Comparison of ENCODE assay signal across 8 mouse cellular contexts in genomic region chr11:69417449-69418384, GRCm38 (mm10). TPM values are rescaled to one million over a fixed set of nuclear protein-coding genes. Genes with fewer than 3 reads are reported as not detected.
A peak's percentile ranks its signal among the peaks of the same experiment; 100 is the strongest.
DNase-seq lines count a peak whose midpoint lies in the region; ATAC-seq and TF ChIP-seq lines count a peak whose summit lies in the region.

No protein-coding gene starts in this region.

- under 1% methylated on average over 39 of the region's 39 CpGs for WGBS in hindbrain, embryonic 16.5 days

- H3K4me1 ChIP-seq in hindbrain, embryonic 16.5 days (ENCODE audit: control insufficient read depth, insufficient read depth, low read depth, low read length): peaks cover 54% of the 10 kb centered on the region

- no peak for TF ChIP-seq CTCF in gastrocnemius, adult 2 months (IDR thresholded peaks at IDR 0.05)

- H3K27ac ChIP-seq in gastrocnemius, adult 2 months: peak overlapping the region; percentile 94
- H3K27ac ChIP-seq in hindbrain, embryonic 16.5 days (ENCODE audit: low read depth, low read length): peak overlapping the region; percentile 98

- intact Hi-C loops in gastrocnemius, adult 2 months (cut with DNase I): loop anchor here (5.0 to 10.0 kb wide), 3 partner anchors 295 to 577 kb away; partner anchors contain the start of genes 9130213A22Rik, Gabarap, Hes7 and Phf23

- peak overlapping the region; percentile 67 for H3K4me2 ChIP-seq in hindbrain, embryonic 16.5 days (ENCODE audit: low read length)

- H3K9ac ChIP-seq in hindbrain, embryonic 16.5 days (ENCODE audit: low read depth, low read length): peak overlapping the region; percentile 64

- ATAC-seq in common myeloid progenitor, adult 5-6 weeks (replicated peaks; ENCODE audit: low read depth, poor library complexity, severe bottlenecking): peak; percentile 36
- ATAC-seq in hindbrain, embryonic 16.5 days: peak; percentile 22

- peak overlapping the region; percentile 86 for H3K4me3 ChIP-seq in gastrocnemius, adult 2 months
- peak overlapping the region; percentile 76 for H3K4me3 ChIP-seq in hindbrain, embryonic 16.5 days (ENCODE audit: low read length)

- no peaks in the 10 kb centered on the region; the same call in 1 of the 2 replicates for H3K36me3 ChIP-seq in hindbrain, embryonic 16.5 days (ENCODE audit: control insufficient read depth, insufficient read depth, low read length)

- no peaks in the 10 kb centered on the region for H3K9me3 ChIP-seq in hindbrain, embryonic 16.5 days (ENCODE audit: control insufficient read depth, low read length)

- H3K27me3 ChIP-seq in hindbrain, embryonic 16.5 days (replicated peaks; ENCODE audit: control insufficient read depth, insufficient read depth, low read length): peaks cover 10% of the 10 kb centered on the region; the same call in 1 of the 2 replicates

- DNase-seq in WW6 (ENCODE audit: low read depth, low spot score): peak; percentile 95
- DNase-seq in gastrocnemius, adult 2 months: peak; percentile 97
- DNase-seq in left cerebral cortex, adult 11 months (ENCODE audit: low spot score): peak; percentile 89
- DNase-seq in lung, postnatal 4 days: peak; percentile 97 to 99
- DNase-seq in retina, postnatal 1 day: peak; percentile 98
- peak; percentile 90 for DNase-seq in urinary bladder, postnatal 10 days (ENCODE audit: low spot score)

RNA-seq across cellular contexts. Expression of gene Kdm6b, which starts 4.2 kb away (rescaled TPM):
- 3.5 and 6.6 TPM in 2 replicates for total RNA-seq in common myeloid progenitor, adult 5-6 weeks (2017)
- 10 to 100 TPM; 23.9 to 24.5 TPM for total RNA-seq in gastrocnemius, adult 2 months (2021)
- 22.9 and 29.0 TPM in 2 replicates for polyA plus RNA-seq in hindbrain, embryonic 16.5 days (2015; fragmentation: Nextera tagmentation; extraction: Ambion mirVana)

RNA-seq across cellular contexts. Expression of gene Tmem88, which starts 19.7 kb away (rescaled TPM):
- total RNA-seq in common myeloid progenitor, adult 5-6 weeks (2017): 0.46 TPM in 1 of 2 replicates, not detected in the other
- total RNA-seq in gastrocnemius, adult 2 months (2021): 1 to 10 TPM; 6.5 to 7.4 TPM
- 8.9 and 9.2 TPM in 2 replicates for polyA plus RNA-seq in hindbrain, embryonic 16.5 days (2015; fragmentation: Nextera tagmentation; extraction: Ambion mirVana)

RNA-seq across cellular contexts. Expression of gene Cyb5d1, which starts 22.3 kb away (rescaled TPM):
- 35.5 and 37.6 TPM in 2 replicates for total RNA-seq in common myeloid progenitor, adult 5-6 weeks (2017)
- total RNA-seq in gastrocnemius, adult 2 months (2021): 10 to 100 TPM; 34.9 to 36.0 TPM
- 28.7 and 33.0 TPM in 2 replicates for polyA plus RNA-seq in hindbrain, embryonic 16.5 days (2015; fragmentation: Nextera tagmentation; extraction: Ambion mirVana)

RNA-seq across cellular contexts. Expression of gene Naa38, which starts 22.4 kb away (rescaled TPM):
- total RNA-seq in common myeloid progenitor, adult 5-6 weeks (2017): 181 and 216 TPM in 2 replicates
- 10 to 100 TPM; 62.4 to 86.0 TPM for total RNA-seq in gastrocnemius, adult 2 months (2021)
- polyA plus RNA-seq in hindbrain, embryonic 16.5 days (2015; fragmentation: Nextera tagmentation; extraction: Ambion mirVana): 102 and 130 TPM in 2 replicates

RNA-seq across cellular contexts. Expression of gene Chd3, which starts 48.5 kb away (rescaled TPM):
- 64.5 and 68.0 TPM in 2 replicates for total RNA-seq in common myeloid progenitor, adult 5-6 weeks (2017)
- 1 to 10 TPM; 6.8 to 9.4 TPM for total RNA-seq in gastrocnemius, adult 2 months (2021)
- 68.0 and 73.2 TPM in 2 replicates for polyA plus RNA-seq in hindbrain, embryonic 16.5 days (2015; fragmentation: Nextera tagmentation; extraction: Ambion mirVana)

Comparison
In these comparisons a context has a peak if more than half of its experiments do, and no peak if none do; other contexts are left out.
1. Peak in every context shown above with its lines: DNase-seq, ATAC-seq, H3K4me3 ChIP-seq and H3K27ac ChIP-seq.